Mouse (Mus musculus) kidney, embryonic 16.5 days (tissue): ENCODE data around the gene Lta. TPM values are rescaled to one million over a fixed set of nuclear protein-coding genes. Genes with fewer than 3 reads are reported as not detected.

Source experiments
- ATAC-seq: fragments of 200-750 bp; cut with Nextera tagmentation; 2 replicates; pipeline ENCODE4 v1.8.0; 2017; ENCODE audit warnings: moderate TSS enrichment; ENCODE audit not compliant: low FRiP score, low TSS enrichment
- H3K27ac ChIP-seq: fragments of 300-500 bp; sonication (generic); 2 replicates; pipeline ENCODE4 v1.5.1; 2014; ENCODE audit warnings: low read length
- H3K27me3 ChIP-seq: fragments of 300-500 bp; sonication (generic); 2 replicates; pipeline ENCODE4 v1.6.1; 2014; ENCODE audit warnings: low read length, control low read depth, mixed read lengths; ENCODE audit not compliant: insufficient read depth
- H3K36me3 ChIP-seq: fragments of 300-500 bp; sonication (generic); 2 replicates; pipeline ENCODE4 v1.6.1; 2014; ENCODE audit warnings: low read length, control low read depth, mixed read lengths; ENCODE audit not compliant: insufficient read depth
- H3K4me1 ChIP-seq: fragments of 300-500 bp; sonication (generic); 2 replicates; pipeline ENCODE4 v1.6.1; 2014; ENCODE audit warnings: low read length, control low read depth, mixed read lengths; ENCODE audit not compliant: insufficient read depth
- H3K4me2 ChIP-seq: fragments of 300-500 bp; sonication (generic); replicated peaks from 2 replicates; pipeline ENCODE4 v1.6.1; 2014; ENCODE audit warnings: low read depth, low read length
- H3K4me3 ChIP-seq: fragments of 300-500 bp; sonication (generic); 2 replicates; pipeline ENCODE4 v1.5.1; 2014; ENCODE audit warnings: mild to moderate bottlenecking, low read length
- H3K9ac ChIP-seq: fragments of 300-500 bp; sonication (generic); replicated peaks from 2 replicates; pipeline ENCODE4 v1.6.1; 2014; ENCODE audit warnings: low read length
- H3K9me3 ChIP-seq: fragments of 300-500 bp; sonication (generic); 2 replicates; pipeline ENCODE4 v1.6.1; 2016; ENCODE audit warnings: low read length, control low read depth
- WGBS: fragments of 180-500 bp; shearing (Covaris S2); extraction: QIAGEN DNeasy Blood & Tissue Kit; methylation state at CpG from one replicate; pipeline ENCODE4 v1.1.7; 2014; 5-methylcytosine and 5-hydroxymethylcytosine counted together
- polyA plus RNA-seq: library from polyadenylated mRNA; unstranded; fragments of >200 nt; fragmentation: Nextera tagmentation; extraction: Ambion mirVana; gene quantifications from 2 replicates; pipeline ENCODE4 v1.2.1, GENCODE M21; 2015

The Lta gene
- 0.13 TPM in 1 of 2 replicates, not detected in the other for polyA plus RNA-seq

GRCm38 (mm10) chr17:35204494-35205379 lies at the start of gene Lta:
TSS of gene Lta (minus strand) at chr17:35205351.
- no peaks in the 10 kb centered on the region for H3K9me3 ChIP-seq
- H3K4me1 ChIP-seq = 0 out of 2 replicates have a peak, but pooled peaks cover 9% of the 10 kb centered on the region
- no peak within 1 kb of the TSS for H3K4me2 ChIP-seq
- H3K27me3 ChIP-seq = peaks cover 25% of the 10 kb centered on the region
- no peak within 1 kb of the TSS for H3K4me3 ChIP-seq
- no peak for ATAC-seq
- H3K27ac ChIP-seq = no peak within 1 kb of the TSS
- H3K9ac ChIP-seq = no peak within 1 kb of the TSS
- H3K36me3 ChIP-seq = no peaks in the 10 kb centered on the region
- WGBS = 46% methylated on average over 20 of the region's 20 CpGs

- Histone ChIP-seq H3K27me3 (no peaks in the 10 kb centered on the region), H3K4me1 (no peaks in the 10 kb centered on the region), H3K27ac (no peak overlapping the region), H3K9me3 (no peaks in the 10 kb centered on the region), H3K4me2 (no peak overlapping the region), H3K9ac (no peak overlapping the region), H3K36me3 (peaks cover 43% of the 10 kb centered on the region), H3K4me3 (no peak overlapping the region)
- ATAC-seq = 0 out of 2 replicates have a peak, but pooled peaks have one; percentile 33
- 53% methylated on average over 11 of the region's 11 CpGs for WGBS
These were observed 49.3 kb upstream of the Lta start for GRCm38 (mm10) chr17:35254241-35255098.

DNA sequence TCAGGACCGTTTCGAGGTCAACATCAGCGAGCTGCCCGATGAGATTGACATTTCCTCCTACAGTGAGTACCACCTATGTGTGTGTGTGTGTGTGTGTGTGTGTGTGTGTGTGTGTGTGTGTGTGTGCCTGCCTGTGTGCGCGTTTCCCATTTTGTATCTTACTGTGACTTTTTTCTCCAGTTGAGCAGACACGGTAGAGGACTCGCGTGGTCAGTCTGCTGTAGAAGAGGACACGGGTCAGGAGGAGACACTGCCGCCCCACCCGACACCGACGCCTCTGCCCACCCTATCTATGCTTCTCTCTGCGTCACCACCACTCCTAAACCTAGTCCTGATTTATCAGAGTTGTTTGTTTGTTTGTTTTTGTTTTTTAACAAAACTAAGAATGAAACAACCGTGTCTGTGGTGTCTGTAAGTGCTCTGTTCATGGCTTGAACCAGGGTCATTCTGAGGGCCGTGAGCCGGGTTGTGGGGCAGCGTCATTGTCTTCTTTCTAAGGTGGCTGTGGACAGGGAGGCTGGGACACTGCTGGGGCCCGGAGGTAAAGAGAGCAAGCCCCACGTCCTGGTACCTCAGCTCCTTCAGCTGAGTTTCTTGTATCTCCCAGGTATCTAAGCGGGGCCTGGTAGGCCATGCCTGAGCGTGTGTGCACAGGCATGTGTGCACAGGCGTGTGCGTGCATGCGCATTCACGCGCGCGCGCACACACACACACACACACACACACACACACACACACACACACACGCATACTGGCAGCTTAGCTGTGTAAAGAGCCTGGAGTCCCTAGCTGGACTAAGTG lies 48.3 kb upstream of the Lta start:
- H3K4me3 ChIP-seq = no peak overlapping the region
- 0 out of 2 replicates have a peak, but pooled peaks have one; percentile 2 for ATAC-seq
- 82% methylated on average over 32 of the region's 32 CpGs for WGBS
- 0 out of 2 replicates have a peak, but pooled peaks cover 5% of the 10 kb centered on the region for H3K4me1 ChIP-seq
- H3K4me2 ChIP-seq = no peak overlapping the region
- no peak overlapping the region for H3K27ac ChIP-seq
- H3K9me3 ChIP-seq = no peaks in the 10 kb centered on the region
- H3K27me3 ChIP-seq = no peaks in the 10 kb centered on the region
- H3K9ac ChIP-seq = no peak overlapping the region
- peaks cover 53% of the 10 kb centered on the region for H3K36me3 ChIP-seq

GRCm38 (mm10) chr17:35252619-35253292 lies 47.6 kb upstream of the Lta start:
- ATAC-seq = no peak
- Histone ChIP-seq H3K4me3 (no peak overlapping the region), H3K9me3 (no peaks in the 10 kb centered on the region), H3K27me3 (no peaks in the 10 kb centered on the region), H3K4me2 (no peak overlapping the region), H3K36me3 (peaks cover 59% of the 10 kb centered on the region), H3K27ac (no peak overlapping the region), H3K4me1 (peaks cover 9% of the 10 kb centered on the region; the same call in 1 of the 2 replicates), H3K9ac (no peak overlapping the region)
- WGBS = 84% methylated on average over 18 of the region's 18 CpGs

DNA sequence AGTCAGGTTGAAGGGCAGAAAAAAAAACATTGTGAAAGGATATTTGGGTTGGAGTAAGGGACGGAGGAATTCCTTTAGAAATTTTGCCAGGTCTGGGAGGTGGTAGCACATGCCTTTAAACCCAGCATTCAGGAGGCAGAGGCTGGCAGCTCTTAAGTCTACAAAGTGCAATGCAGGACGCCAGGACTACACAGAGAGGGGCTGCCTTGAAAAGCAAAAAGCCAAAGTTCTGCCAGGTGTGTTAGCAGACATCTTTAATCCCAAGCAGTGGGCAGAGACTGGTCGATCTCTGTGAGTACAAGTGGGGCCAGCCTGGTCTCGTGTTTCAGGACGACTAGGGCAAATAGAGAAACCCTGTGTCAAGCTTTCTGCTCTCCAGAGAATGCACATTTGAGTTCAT lies 46.8 kb upstream of the Lta start:
- WGBS = 83% methylated on average over 5 of the region's 5 CpGs
- no peak for ATAC-seq

DNA sequence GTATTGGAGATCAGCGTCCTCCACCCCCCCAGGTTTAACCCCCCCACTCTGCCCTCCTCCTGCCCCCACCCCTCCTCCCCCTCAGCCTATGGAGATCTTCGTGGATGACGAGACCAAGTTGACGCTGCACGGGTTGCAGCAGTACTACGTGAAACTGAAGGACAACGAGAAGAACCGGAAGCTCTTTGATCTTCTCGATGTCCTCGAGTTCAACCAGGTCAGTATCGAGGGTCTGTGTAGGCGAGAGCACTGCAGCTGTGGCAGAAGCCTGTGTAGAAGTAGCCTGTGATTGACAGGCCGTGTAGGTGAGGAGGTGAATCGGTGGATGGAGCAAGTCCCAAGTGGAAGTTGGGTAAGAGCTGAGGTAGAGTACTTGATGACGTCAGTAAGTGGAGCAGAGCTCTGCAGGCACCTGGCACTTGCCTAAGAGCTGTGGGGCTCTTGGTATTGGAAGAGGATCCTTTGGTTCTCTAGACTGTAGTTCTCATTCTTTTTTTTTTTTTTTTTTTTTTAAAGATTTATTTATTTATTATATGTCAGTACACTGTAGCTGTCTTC lies 46.1 kb upstream of the Lta start:
- peaks cover 22% of the 10 kb centered on the region for H3K4me1 ChIP-seq
- H3K4me2 ChIP-seq = no peak overlapping the region
- H3K9me3 ChIP-seq = no peaks in the 10 kb centered on the region
- H3K9ac ChIP-seq = no peak overlapping the region
- 77% methylated on average over 15 of the region's 15 CpGs for WGBS
- ATAC-seq = no peak
- no peak overlapping the region for H3K4me3 ChIP-seq
- no peaks in the 10 kb centered on the region for H3K27me3 ChIP-seq
- no peak overlapping the region for H3K27ac ChIP-seq
- H3K36me3 ChIP-seq = peaks cover 75% of the 10 kb centered on the region

More for the DNA sequence above, 46.8 kb upstream of the Lta start:
- Histone ChIP-seq H3K4me2 (no peak overlapping the region), H3K9ac (no peak overlapping the region), H3K9me3 (no peaks in the 10 kb centered on the region), H3K27me3 (no peaks in the 10 kb centered on the region), H3K4me1 (peaks cover 16% of the 10 kb centered on the region; the same call in 1 of the 2 replicates), H3K36me3 (peaks cover 67% of the 10 kb centered on the region), H3K4me3 (no peak overlapping the region), H3K27ac (no peak overlapping the region)

- H3K4me3 ChIP-seq = no peak overlapping the region
- peaks cover 82% of the 10 kb centered on the region for H3K36me3 ChIP-seq
- no peaks in the 10 kb centered on the region for H3K9me3 ChIP-seq
- no peaks in the 10 kb centered on the region for H3K27me3 ChIP-seq
- H3K27ac ChIP-seq = no peak overlapping the region
- H3K9ac ChIP-seq = no peak overlapping the region
- WGBS = 80% methylated on average over 3 of the region's 3 CpGs
- H3K4me1 ChIP-seq = peaks cover 29% of the 10 kb centered on the region
- no peak overlapping the region for H3K4me2 ChIP-seq
- ATAC-seq = no peak
These were observed 45.4 kb upstream of the Lta start for GRCm38 (mm10) chr17:35250348-35251120.

DNA sequence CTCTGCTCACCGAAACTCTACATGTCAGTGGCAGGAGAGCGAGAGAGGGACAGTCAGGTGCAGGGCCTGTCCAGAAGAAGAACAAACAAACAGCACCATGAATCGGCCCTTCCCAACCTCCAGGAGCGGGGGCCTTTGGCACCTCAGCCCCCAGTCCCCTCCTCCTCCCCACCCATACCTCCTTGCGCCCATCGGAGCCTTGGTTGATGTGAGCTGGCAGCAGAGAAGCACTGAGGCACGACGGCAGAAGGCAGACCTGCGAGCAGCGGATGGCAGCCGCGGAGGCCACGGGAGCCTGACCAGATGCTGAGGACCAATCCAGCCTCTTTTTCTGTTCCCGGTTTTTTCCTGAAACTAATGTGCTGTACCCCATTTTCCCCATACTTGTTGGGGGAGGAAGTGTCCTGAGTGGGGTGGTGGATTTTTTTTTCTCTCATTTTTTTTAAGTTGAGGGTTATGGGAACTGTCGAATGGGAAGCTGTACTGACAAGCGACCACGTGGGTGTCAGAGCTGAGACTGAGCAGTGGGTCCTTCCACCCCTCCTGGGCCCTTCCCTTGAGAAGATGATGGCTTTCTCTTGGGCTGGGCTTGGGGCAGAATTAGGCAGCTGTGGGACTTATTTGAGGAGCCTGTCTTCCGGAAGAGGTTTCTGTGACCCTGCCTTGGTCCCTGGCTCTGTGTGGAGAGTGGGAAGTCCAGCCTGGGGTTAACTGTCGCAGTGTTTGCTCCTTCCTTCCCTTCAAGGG lies 44.5 kb upstream of the Lta start:
- Histone ChIP-seq H3K4me3 (no peak overlapping the region), H3K27me3 (no peaks in the 10 kb centered on the region), H3K27ac (no peak overlapping the region), H3K9me3 (no peaks in the 10 kb centered on the region), H3K9ac (no peak overlapping the region), H3K36me3 (peaks cover 90% of the 10 kb centered on the region), H3K4me1 (peaks cover 38% of the 10 kb centered on the region), H3K4me2 (no peak overlapping the region)
- 63% methylated on average over 19 of the region's 19 CpGs for WGBS
- no peak for ATAC-seq
